Mouse (Mus musculus): Measurements from ENCODE around the gene Oprl1.

Oprl1 gene

DNA sequence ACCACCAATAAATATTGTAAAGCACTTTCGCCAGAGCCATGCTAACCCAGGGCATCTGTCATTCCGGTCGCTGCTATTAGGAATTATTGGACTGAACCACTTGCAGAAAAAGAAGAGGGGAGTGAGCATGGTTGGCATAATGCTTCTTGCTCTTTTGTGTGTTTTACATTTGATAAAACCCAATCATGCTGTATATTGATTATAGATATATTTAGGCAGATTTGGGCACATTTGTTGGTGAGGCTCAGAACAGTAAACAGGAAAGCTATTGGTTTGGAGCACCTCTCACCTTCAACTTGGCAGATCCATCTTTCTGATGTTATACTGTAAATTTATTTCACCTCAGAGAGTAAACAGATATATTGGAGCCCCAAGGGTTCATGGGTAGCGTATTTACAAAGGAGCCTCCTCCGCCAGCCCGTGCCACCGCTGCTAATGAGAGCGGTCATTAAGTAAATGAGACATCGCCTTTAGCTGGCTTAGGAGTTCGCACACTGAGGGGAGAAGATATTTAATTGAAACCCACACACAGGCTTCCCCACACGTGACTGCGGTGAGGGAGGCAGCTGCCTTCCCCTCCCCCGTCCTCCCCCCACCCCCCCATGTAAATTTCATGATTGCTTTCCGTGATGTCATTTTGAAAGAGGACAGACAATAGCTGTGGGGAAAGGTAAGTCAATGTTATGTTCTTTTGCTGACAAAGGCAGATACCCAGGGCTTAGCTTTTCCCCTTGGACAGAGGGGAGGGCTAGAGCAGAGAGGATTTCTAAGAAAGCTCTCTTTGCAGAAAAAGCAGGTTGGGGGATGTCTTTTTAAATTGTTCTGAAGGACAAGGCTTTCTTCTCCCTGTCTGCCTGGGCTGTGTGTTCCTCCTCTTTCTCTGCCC is 52.1 kb downstream of the Oprl1 start:
- Histone ChIP-seq H3K36me3 (ENCODE audit: control insufficient read depth, insufficient read depth, low read length, poor library complexity, severe bottlenecking) (no peaks in the 10 kb centered on the region), H3K27me3 (ENCODE audit: control insufficient read depth, insufficient read depth, low read length, poor library complexity, severe bottlenecking) (no peaks in the 10 kb centered on the region)
- DNase-seq (ENCODE audit: low read depth, low spot score), result no peak

DNA sequence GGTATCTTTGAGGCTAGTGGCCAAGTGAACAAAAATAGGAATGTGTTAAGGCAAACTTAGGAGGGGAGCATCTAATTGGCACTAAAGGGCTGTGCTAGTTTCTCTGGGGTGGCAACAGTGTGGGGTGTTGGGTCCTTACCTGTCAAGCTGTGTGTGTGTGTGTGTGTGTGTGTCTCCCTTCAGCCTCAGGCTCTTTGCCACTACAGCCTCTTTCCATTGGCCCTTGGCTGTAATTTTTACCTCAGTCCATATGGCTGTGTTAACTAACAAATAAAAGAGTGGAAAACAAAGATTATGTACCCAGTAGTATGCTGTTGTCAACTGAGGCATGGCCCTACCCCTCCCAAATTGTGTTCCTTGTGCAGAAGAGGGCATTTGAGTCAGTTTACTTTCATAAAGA is 53.6 kb downstream of the Oprl1 start:
- no peaks in the 10 kb centered on the region for H3K36me3 ChIP-seq (ENCODE audit: control insufficient read depth, insufficient read depth, low read length, poor library complexity, severe bottlenecking)
- no peaks in the 10 kb centered on the region for H3K27me3 ChIP-seq (ENCODE audit: control insufficient read depth, insufficient read depth, low read length, poor library complexity, severe bottlenecking)
- no peak for DNase-seq (ENCODE audit: low read depth, low spot score)

DNA sequence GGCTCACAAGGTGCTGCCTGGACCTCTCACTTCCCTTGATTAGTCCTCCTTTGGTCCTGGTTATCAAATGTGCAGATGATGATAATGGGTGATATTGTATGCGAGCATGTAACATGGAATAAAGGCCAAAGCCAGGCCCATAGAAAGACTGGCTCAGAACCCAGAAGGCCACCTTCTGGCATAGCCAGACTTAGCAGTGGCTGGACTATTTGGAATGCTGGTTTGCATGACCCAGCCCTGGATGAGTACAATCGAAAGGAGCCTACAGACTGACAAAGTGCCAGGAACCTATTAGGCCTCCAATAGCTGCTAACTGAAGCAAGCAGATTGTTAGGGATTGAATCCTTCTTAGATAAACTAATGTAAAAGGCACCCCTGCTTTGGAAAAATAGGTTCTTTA is 54.6 kb downstream of the Oprl1 start:
- DNase-seq (ENCODE audit: low read depth, low spot score), result no peak
- H3K36me3 ChIP-seq (ENCODE audit: control insufficient read depth, insufficient read depth, low read length, poor library complexity, severe bottlenecking), result no peaks in the 10 kb centered on the region
- no peaks in the 10 kb centered on the region for H3K27me3 ChIP-seq (ENCODE audit: control insufficient read depth, insufficient read depth, low read length, poor library complexity, severe bottlenecking)
